Mouse (Mus musculus) MEL (cell line): ENCODE measurements around the gene Ptprn.

Experiments used
- BHLHE40 ChIP-seq: IDR thresholded peaks from 2 replicates; pipeline ENCODE4 v1.6.1; 2012; ENCODE audit warnings: low read depth, mild to moderate bottlenecking, inconsistent platforms, low read length, improper control_type of control experiment, borderline replicate concordance
- CHD1 ChIP-seq: IDR thresholded peaks from 2 replicates; pipeline ENCODE4 v1.6.1; 2012; ENCODE audit warnings: low read depth, mild to moderate bottlenecking, inconsistent platforms, low read length, improper control_type of control experiment
- CTCF ChIP-seq, 3 experiments: IDR thresholded peaks in 2 of 3; conservative IDR thresholded peaks in 1 of 3; 2 replicates each; pipeline ENCODE4 v1.5.1; 2011 to 2012; ENCODE audit warnings: low read length in 3 of 3, low read depth in 2 of 3, mild to moderate bottlenecking in 2 of 3, improper control_type of control experiment in 1 of 3, inconsistent platforms in 1 of 3, mixed read lengths in 1 of 3, moderate library complexity in 1 of 3; ENCODE audit not compliant: control insufficient read depth in 1 of 3, insufficient read depth in 1 of 3, poor library complexity in 1 of 3, severe bottlenecking in 1 of 3
- EP300 ChIP-seq, 2 experiments: IDR thresholded peaks; 2 replicates each; pipeline ENCODE4 v1.6.1; 2011; ENCODE audit warnings: improper control_type of control experiment in 2 of 2, low read length in 2 of 2, low read depth in 1 of 2, mild to moderate bottlenecking in 1 of 2
- GATA1 ChIP-seq: IDR thresholded peaks from 2 replicates; pipeline ENCODE4 v1.6.1; 2011; ENCODE audit warnings: low read depth, low read length, improper control_type of control experiment
- HCFC1 ChIP-seq: IDR thresholded peaks from 2 replicates; pipeline ENCODE4 v1.6.1; 2012; ENCODE audit warnings: low read depth, mild to moderate bottlenecking, inconsistent platforms, low read length, improper control_type of control experiment, moderate library complexity
- MAX ChIP-seq: IDR thresholded peaks from 2 replicates; pipeline ENCODE4 v1.6.1; 2011; ENCODE audit warnings: low read length, improper control_type of control experiment
- MYC ChIP-seq: IDR thresholded peaks from 2 replicates; pipeline ENCODE4 v1.6.1; 2011; ENCODE audit warnings: low read depth, mild to moderate bottlenecking, low read length, improper control_type of control experiment, moderate library complexity
- POLR2A ChIP-seq, 2 experiments: IDR thresholded peaks; 2 replicates each; pipeline ENCODE4 v1.6.1; 2011 to 2012; ENCODE audit warnings: low read length in 2 of 2, mild to moderate bottlenecking in 2 of 2, control low read depth in 1 of 2, improper control_type of control experiment in 1 of 2, low read depth in 1 of 2, moderate library complexity in 1 of 2; ENCODE audit not compliant: control insufficient read depth in 1 of 2, insufficient read depth in 1 of 2, poor library complexity in 1 of 2
- POLR2AphosphoS5 ChIP-seq: IDR thresholded peaks from 2 replicates; pipeline ENCODE4 v1.6.1; 2012; ENCODE audit warnings: low read depth, borderline replicate concordance, mild to moderate bottlenecking, inconsistent platforms, low read length, moderate library complexity, mixed read lengths
- TAL1 ChIP-seq: IDR thresholded peaks from 2 replicates; pipeline ENCODE4 v1.6.1; 2012; ENCODE audit warnings: mild to moderate bottlenecking, inconsistent platforms, low read length, moderate library complexity, mixed read lengths
- USF1 ChIP-seq: IDR thresholded peaks from 2 replicates; pipeline ENCODE4 v1.6.1; 2014; ENCODE audit warnings: low read depth, mild to moderate bottlenecking, inconsistent platforms, low read length, improper control_type of control experiment, moderate library complexity
- ZNF384 ChIP-seq: IDR thresholded peaks from 2 replicates; pipeline ENCODE4 v1.6.1; 2012; ENCODE audit warnings: low read depth, mild to moderate bottlenecking, inconsistent platforms, low read length, improper control_type of control experiment

DNA sequence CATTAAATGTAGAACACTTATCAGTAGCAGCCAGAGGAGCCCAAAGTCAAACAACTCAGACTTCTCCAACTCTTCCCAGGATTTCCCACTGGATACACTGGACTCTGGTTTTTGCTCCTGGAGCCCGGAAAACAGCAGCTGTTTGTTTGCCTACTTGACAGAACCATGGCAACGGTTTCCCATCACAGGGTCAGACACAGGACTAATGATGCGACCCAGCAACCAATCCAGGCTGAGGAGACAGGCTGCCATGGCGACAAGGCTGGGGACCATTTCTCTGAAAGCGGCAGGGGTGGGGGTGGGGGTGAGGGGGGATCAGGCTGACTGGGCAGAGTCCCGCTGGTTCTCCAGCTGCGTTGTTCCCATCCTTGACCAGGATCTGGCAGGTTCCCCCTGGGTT lies 25.1 kb upstream of the Ptprn start:
- TF ChIP-seq POLR2A (IDR thresholded peaks at IDR 0.05; ENCODE audit: control insufficient read depth in 1 of 2, insufficient read depth in 1 of 2, low read depth in 1 of 2, low read length in 2 of 2, poor library complexity in 1 of 2) (no peak), CTCF (IDR thresholded peaks at IDR 0.05 in 2 of 3, conservative IDR thresholded peaks at IDR 0.05 in 1 of 3; ENCODE audit: control insufficient read depth in 1 of 3, insufficient read depth in 1 of 3, low read depth in 2 of 3, low read length in 3 of 3, poor library complexity in 1 of 3, severe bottlenecking in 1 of 3) (no peak), EP300 (IDR thresholded peaks at IDR 0.05; ENCODE audit: low read depth in 1 of 2, low read length in 2 of 2) (no peak), GATA1 (no peak), MYC (no peak), CHD1 (no peak), USF1 (no peak), HCFC1 (no peak), ZNF384 (no peak), BHLHE40 (no peak), TAL1 (no peak), POLR2AphosphoS5 (no peak), MAX (no peak)
